Mouse (Mus musculus) lung, embryonic 14.5 days (tissue): ENCODE data around the gene Itgb1bp1. TPM values are rescaled to one million over a fixed set of nuclear protein-coding genes. Genes with fewer than 3 reads are reported as not detected.

Experiments
- ATAC-seq: fragments of 200-750 bp; cut with Nextera tagmentation; 2 replicates; pipeline ENCODE4 v1.8.0; 2017; ENCODE audit warnings: mild to moderate bottlenecking, moderate TSS enrichment, moderate library complexity; ENCODE audit not compliant: insufficient read depth
- DNase-seq: peaks from one replicate; pipeline ENCODE4 v3.0.0-alpha.2; 2015
- H3K27ac ChIP-seq: fragments of 300-500 bp; sonication (generic); 2 replicates; pipeline ENCODE4 v1.5.1; 2014; ENCODE audit warnings: low read depth, mild to moderate bottlenecking, moderate library complexity
- H3K27me3 ChIP-seq: fragments of 300-500 bp; sonication (generic); 2 replicates; pipeline ENCODE4 v1.6.1; 2014; ENCODE audit warnings: low read length, control low read depth; ENCODE audit not compliant: insufficient read depth
- H3K36me3 ChIP-seq: fragments of 300-500 bp; sonication (generic); 2 replicates; pipeline ENCODE4 v1.6.1; 2014; ENCODE audit warnings: control low read depth; ENCODE audit not compliant: insufficient read depth
- H3K4me1 ChIP-seq: fragments of 300-500 bp; sonication (generic); 2 replicates; pipeline ENCODE4 v1.6.1; 2014; ENCODE audit warnings: antibody characterized with exemption, control low read depth; ENCODE audit not compliant: insufficient read depth
- H3K4me2 ChIP-seq: fragments of 300-500 bp; sonication (generic); 2 replicates; pipeline ENCODE4 v1.6.1; 2014; ENCODE audit warnings: mild to moderate bottlenecking
- H3K4me3 ChIP-seq: fragments of 300-500 bp; sonication (generic); 2 replicates; pipeline ENCODE4 v1.5.1; 2014; ENCODE audit warnings: low read depth, low read length
- H3K9ac ChIP-seq: fragments of 300-500 bp; sonication (generic); 2 replicates; pipeline ENCODE4 v1.6.1; 2014
- H3K9me3 ChIP-seq: fragments of 300-500 bp; sonication (generic); 2 replicates; pipeline ENCODE4 v1.6.1; 2016; ENCODE audit warnings: low read depth, low read length, control low read depth
- CTCF ChIP-seq: IDR thresholded peaks from 2 replicates; pipeline ENCODE4 v1.5.1; 2016; ENCODE audit warnings: antibody characterized with exemption, low read depth
- WGBS: fragments of 180-500 bp; shearing (Covaris S2); extraction: QIAGEN DNeasy Blood & Tissue Kit; methylation state at CpG from one replicate; pipeline ENCODE4 v1.1.7; 2014; 5-methylcytosine and 5-hydroxymethylcytosine counted together
- polyA plus RNA-seq: library from polyadenylated mRNA; unstranded; fragments of >200 nt; fragmentation: Nextera tagmentation; extraction: Ambion mirVana; gene quantifications from 2 replicates; pipeline ENCODE4 v1.2.1, GENCODE M21; 2014

Itgb1bp1 gene
- polyA plus RNA-seq, 1 experiment from 2014 or later, result 49.2 TPM

GRCm38 (mm10) chr12:21301932-21302331 lies 15.8 kb upstream of the Itgb1bp1 start:
- H3K27ac ChIP-seq, result no peak overlapping the region
- no peak for TF ChIP-seq CTCF

DNA sequence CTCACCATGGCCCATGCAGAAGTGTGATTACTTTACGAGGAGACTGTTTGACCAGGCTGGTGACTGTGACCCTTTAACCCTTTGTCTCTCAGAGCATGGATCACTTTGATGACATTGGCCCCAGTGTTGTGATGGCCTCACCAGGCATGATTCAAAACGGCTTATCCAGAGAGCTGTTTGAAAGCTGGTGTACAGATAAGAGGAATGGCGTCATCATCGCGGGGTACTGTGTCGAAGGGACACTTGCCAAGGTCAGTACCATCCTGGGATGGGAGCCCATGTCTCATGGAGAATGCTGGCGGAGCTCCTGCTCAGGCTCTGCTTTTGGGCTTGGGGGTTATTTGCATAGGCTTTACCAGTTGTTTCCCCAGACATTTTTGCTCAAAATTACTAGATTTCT lies 15.2 kb upstream of the Itgb1bp1 start:
- Histone ChIP-seq H3K9ac (no peak overlapping the region), H3K9me3 (no peaks in the 10 kb centered on the region), H3K27ac (no peak overlapping the region), H3K27me3 (no peaks in the 10 kb centered on the region), H3K4me1 (no peaks in the 10 kb centered on the region), H3K4me2 (no peak overlapping the region), H3K4me3 (no peak overlapping the region), H3K36me3 (peaks cover 87% of the 10 kb centered on the region)
- DNase-seq (no peak), ATAC-seq (no peak)
- WGBS, result 79% methylated on average over 7 of the region's 7 CpGs
- TF ChIP-seq CTCF, result no peak

More at GRCm38 (mm10) chr12:21301932-21302331, 15.8 kb upstream of the Itgb1bp1 start:
- no peak overlapping the region for H3K9ac ChIP-seq
- WGBS, result 55% methylated on average over 8 of the region's 8 CpGs
- no peaks in the 10 kb centered on the region for H3K4me1 ChIP-seq
- ATAC-seq, result no peak
- H3K9me3 ChIP-seq, result no peaks in the 10 kb centered on the region
- H3K4me3 ChIP-seq, result no peak overlapping the region
- no peaks in the 10 kb centered on the region for H3K27me3 ChIP-seq
- peaks cover 88% of the 10 kb centered on the region for H3K36me3 ChIP-seq
- DNase-seq, result no peak
- H3K4me2 ChIP-seq, result no peak overlapping the region

GRCm38 (mm10) chr12:21298856-21299255 lies 12.8 kb upstream of the Itgb1bp1 start:
- H3K4me3 ChIP-seq, result no peak overlapping the region
- TF ChIP-seq CTCF, result no peak
- H3K27me3 ChIP-seq, result no peaks in the 10 kb centered on the region
- ATAC-seq (no peak), DNase-seq (no peak)
- no peak overlapping the region for H3K27ac ChIP-seq
- H3K4me1 ChIP-seq, result no peaks in the 10 kb centered on the region
- H3K36me3 ChIP-seq, result peaks cover 87% of the 10 kb centered on the region
- H3K9ac ChIP-seq, result no peak overlapping the region
- H3K4me2 ChIP-seq, result no peak overlapping the region
- WGBS, result 87% methylated on average over 11 of the region's 11 CpGs
- H3K9me3 ChIP-seq, result no peaks in the 10 kb centered on the region

- H3K27me3 ChIP-seq, result no peaks in the 10 kb centered on the region
- DNase-seq (peak; percentile 11), ATAC-seq (no peak)
- H3K4me1 ChIP-seq, result no peaks in the 10 kb centered on the region
- no peak overlapping the region for H3K27ac ChIP-seq
- H3K36me3 ChIP-seq, result peaks cover 49% of the 10 kb centered on the region
- 61% methylated on average over 6 of the region's 6 CpGs for WGBS
- TF ChIP-seq CTCF, result no peak
- H3K9ac ChIP-seq, result no peak overlapping the region
- H3K9me3 ChIP-seq, result no peaks in the 10 kb centered on the region
- no peak overlapping the region for H3K4me2 ChIP-seq
- no peak overlapping the region for H3K4me3 ChIP-seq
Observed at GRCm38 (mm10) chr12:21289651-21290050, 3.6 kb upstream of the Itgb1bp1 start.

- TF ChIP-seq CTCF, result no peak
Observed at GRCm38 (mm10) chr12:21288716-21289395, 2.8 kb upstream of the Itgb1bp1 start.

GRCm38 (mm10) chr12:21286712-21287650 lies 897 bp upstream of the Itgb1bp1 start:
- peak overlapping the region; percentile 81 for H3K4me2 ChIP-seq
- H3K9ac ChIP-seq, result peak overlapping the region; percentile 92
- no peaks in the 10 kb centered on the region for H3K4me1 ChIP-seq
- H3K27me3 ChIP-seq, result no peaks in the 10 kb centered on the region
- H3K27ac ChIP-seq, result peak overlapping the region; percentile 89
- WGBS, result 27% methylated on average over 18 of the region's 18 CpGs
- H3K4me3 ChIP-seq, result peak overlapping the region; percentile 82
- DNase-seq (peak; percentile 36), ATAC-seq (0 out of 2 replicates have a peak, but pooled peaks have one; percentile 39)
- peaks cover 23% of the 10 kb centered on the region; the same call in 1 of the 2 replicates for H3K36me3 ChIP-seq
- no peak for TF ChIP-seq CTCF
- H3K9me3 ChIP-seq, result no peaks in the 10 kb centered on the region

More at GRCm38 (mm10) chr12:21288716-21289395, 2.8 kb upstream of the Itgb1bp1 start:
- H3K4me2 ChIP-seq, result no peak overlapping the region
- DNase-seq (no peak), ATAC-seq (no peak)
- H3K4me1 ChIP-seq, result no peaks in the 10 kb centered on the region
- no peaks in the 10 kb centered on the region for H3K27me3 ChIP-seq
- no peaks in the 10 kb centered on the region for H3K9me3 ChIP-seq
- WGBS, result 81% methylated on average over 3 of the region's 3 CpGs
- H3K4me3 ChIP-seq, result no peak overlapping the region
- H3K9ac ChIP-seq, result no peak overlapping the region
- peaks cover 41% of the 10 kb centered on the region for H3K36me3 ChIP-seq
- H3K27ac ChIP-seq, result no peak overlapping the region; the same call in 1 of the 2 replicates
